Mouse (Mus musculus): ENCODE measurements at regions not wholly inside any gene's neighbourhood (a gene's known extent, or its start where the extent isn't known, plus 50 kb on each side); places are given as distances from the start of the nearest gene placed in this dataset.

DNA sequence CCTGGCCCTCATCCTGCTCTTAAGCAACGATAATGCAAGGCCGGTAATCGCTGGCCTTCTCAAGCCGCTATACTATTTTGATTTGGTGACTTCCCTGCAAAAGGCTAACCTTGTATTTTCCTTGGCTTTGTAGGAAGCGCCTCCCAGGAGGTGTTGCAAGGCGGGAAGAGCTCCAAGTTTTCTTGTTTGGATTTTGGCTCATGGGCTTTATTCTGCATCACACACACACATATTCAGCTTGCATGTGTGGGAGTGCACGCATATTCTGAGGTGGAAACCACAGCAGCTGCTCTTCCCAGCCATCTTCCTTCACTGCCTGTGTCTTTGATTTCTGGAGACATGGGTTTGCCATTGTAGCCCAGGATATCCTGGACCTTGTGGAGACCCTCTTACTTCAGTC, 57.8 kb upstream of the Card11 start:
- TF ChIP-seq CTCF (conservative IDR thresholded peaks at IDR 0.05; ENCODE audit: insufficient read depth, insufficient read length, low read depth, low read length) (no peak), POLR2A (IDR thresholded peaks at IDR 0.05; ENCODE audit: low read depth, low read length) (no peak)

Measured in kidney, adult 2 months (tissue).